Mouse (Mus musculus) liver, postnatal 0 days (tissue): Measurements from ENCODE around the gene Cracr2a.
A peak's percentile ranks its signal among the peaks of the same experiment; 100 is the strongest.

Source experiments
- CTCF ChIP-seq: sonication (generic); IDR thresholded peaks from 2 replicates; pipeline ENCODE4 v1.5.1; 2016; ENCODE audit warnings: antibody characterized with exemption, low read depth
- EP300 ChIP-seq: IDR thresholded peaks from 2 replicates; pipeline ENCODE4 v1.6.1; 2016; ENCODE audit warnings: antibody characterized with exemption, low read depth, mild to moderate bottlenecking

DNA sequence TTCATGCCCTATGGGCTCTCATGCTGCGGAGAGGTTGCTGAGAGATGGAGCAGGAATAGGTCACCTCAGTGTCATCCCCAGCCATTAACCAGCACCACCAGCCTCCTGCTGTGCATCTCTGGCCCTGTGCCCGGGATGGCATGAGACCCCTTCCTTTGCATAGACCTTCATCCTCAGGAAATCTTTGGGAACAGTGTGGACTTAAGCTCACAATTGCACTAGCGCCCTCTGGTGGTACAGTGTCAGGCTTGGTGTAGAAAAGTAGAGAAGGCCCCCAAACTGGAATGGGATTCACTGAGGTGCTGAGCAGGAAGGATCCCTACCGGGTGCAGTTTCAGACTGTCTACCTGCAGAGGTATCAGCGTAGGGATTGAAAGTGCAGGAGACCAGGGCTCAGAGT lies 64.0 kb downstream of the Cracr2a start:
- peak; percentile 80 for TF ChIP-seq CTCF
- no peak for TF ChIP-seq EP300
